Mouse (Mus musculus) erythroblast, embryonic 14.5 days (primary cell): ENCODE results near the gene Atp6v1e2.

ENCODE experiments used
- GATA1 ChIP-seq: IDR thresholded peaks from 2 replicates; pipeline ENCODE4 v1.6.1; 2012; ENCODE audit warnings: low read length, inconsistent platforms, mixed read lengths
- TAL1 ChIP-seq: IDR thresholded peaks from 3 replicates; pipeline ENCODE4 v1.6.1; 2012; ENCODE audit warnings: low read length, inconsistent platforms, mixed read lengths

- TF ChIP-seq TAL1 (no peak), GATA1 (no peak)
Measured at GRCm38 (mm10) chr17:86913003-86913607, 34.6 kb downstream of the Atp6v1e2 start.
